Mouse (Mus musculus) frontal cortex, postnatal 25 days (tissue): ENCODE results near the gene Fastk.

Source experiments
- DNase-seq, 2 experiments: peaks; one replicate each; pipeline ENCODE4 v3.0.0; 2022; ENCODE audit warnings: low spot score in 2 of 2

Gene Fastk

GRCm38 (mm10) chr5:24392724-24393123 is 52.4 kb downstream of the Fastk start:
- DNase-seq: no peak

- DNase-seq: no peak
Measured at GRCm38 (mm10) chr5:24391864-24392263, 53.2 kb downstream of the Fastk start, which contains the start of gene Atg9b. Gene Atg9b (minus strand): TSS chr5:24392143.

- no peak for DNase-seq
Measured at GRCm38 (mm10) chr5:24389658-24390020, 55.4 kb downstream of the Fastk start.

- no peak for DNase-seq
Measured at GRCm38 (mm10) chr5:24389011-24389657, 56.0 kb downstream of the Fastk start.
